Mouse (Mus musculus) neural tube, embryonic 15.5 days (tissue): ENCODE results near the gene Tut7. TPM values are rescaled to one million over a fixed set of nuclear protein-coding genes. Genes with fewer than 3 reads are reported as not detected.

Source experiments
- ATAC-seq: fragments of 200-750 bp; cut with Nextera tagmentation; 2 replicates; pipeline ENCODE4 v1.8.0; 2017; ENCODE audit warnings: mild to moderate bottlenecking, moderate TSS enrichment, moderate library complexity; ENCODE audit not compliant: low FRiP score
- H3K27ac ChIP-seq: fragments of 300-500 bp; sonication (generic); replicated peaks from 2 replicates; pipeline ENCODE4 v1.5.1; 2015; ENCODE audit warnings: mild to moderate bottlenecking, inconsistent platforms
- H3K27me3 ChIP-seq: fragments of 300-500 bp; sonication (generic); replicated peaks from 2 replicates; pipeline ENCODE4 v1.6.1; 2015; ENCODE audit warnings: inconsistent platforms
- H3K36me3 ChIP-seq: fragments of 300-500 bp; sonication (generic); 2 replicates; pipeline ENCODE4 v1.6.1; 2015; ENCODE audit warnings: inconsistent platforms
- H3K4me1 ChIP-seq: fragments of 300-500 bp; sonication (generic); 2 replicates; pipeline ENCODE4 v1.6.1; 2015; ENCODE audit warnings: inconsistent platforms
- H3K4me2 ChIP-seq: fragments of 300-500 bp; sonication (generic); 2 replicates; pipeline ENCODE4 v1.6.1; 2015; ENCODE audit warnings: inconsistent platforms, mild to moderate bottlenecking, moderate library complexity
- H3K4me3 ChIP-seq: fragments of 300-500 bp; sonication (generic); replicated peaks from 2 replicates; pipeline ENCODE4 v1.5.1; 2015; ENCODE audit warnings: mild to moderate bottlenecking, inconsistent platforms
- H3K9ac ChIP-seq: fragments of 300-500 bp; sonication (generic); replicated peaks from 2 replicates; pipeline ENCODE4 v1.6.1; 2015; ENCODE audit warnings: mild to moderate bottlenecking, inconsistent platforms
- H3K9me3 ChIP-seq: fragments of 300-500 bp; sonication (generic); replicated peaks from 2 replicates; pipeline ENCODE4 v1.6.1; 2016; ENCODE audit warnings: inconsistent platforms
- WGBS: fragments of 180-500 bp; shearing (Covaris S2); methylation state at CpG from one replicate; pipeline ENCODE4 v1.1.7; 2015; ENCODE audit warnings: mixed read lengths; 5-methylcytosine and 5-hydroxymethylcytosine counted together
- polyA plus RNA-seq: library from polyadenylated mRNA; unstranded; fragments of >200 nt; fragmentation: Nextera tagmentation; extraction: Ambion mirVana; gene quantifications from 2 replicates; pipeline ENCODE4 v1.2.1, GENCODE M21; 2015

Tut7 gene
- polyA plus RNA-seq, result 41.7 and 46.3 TPM in 2 replicates

DNA sequence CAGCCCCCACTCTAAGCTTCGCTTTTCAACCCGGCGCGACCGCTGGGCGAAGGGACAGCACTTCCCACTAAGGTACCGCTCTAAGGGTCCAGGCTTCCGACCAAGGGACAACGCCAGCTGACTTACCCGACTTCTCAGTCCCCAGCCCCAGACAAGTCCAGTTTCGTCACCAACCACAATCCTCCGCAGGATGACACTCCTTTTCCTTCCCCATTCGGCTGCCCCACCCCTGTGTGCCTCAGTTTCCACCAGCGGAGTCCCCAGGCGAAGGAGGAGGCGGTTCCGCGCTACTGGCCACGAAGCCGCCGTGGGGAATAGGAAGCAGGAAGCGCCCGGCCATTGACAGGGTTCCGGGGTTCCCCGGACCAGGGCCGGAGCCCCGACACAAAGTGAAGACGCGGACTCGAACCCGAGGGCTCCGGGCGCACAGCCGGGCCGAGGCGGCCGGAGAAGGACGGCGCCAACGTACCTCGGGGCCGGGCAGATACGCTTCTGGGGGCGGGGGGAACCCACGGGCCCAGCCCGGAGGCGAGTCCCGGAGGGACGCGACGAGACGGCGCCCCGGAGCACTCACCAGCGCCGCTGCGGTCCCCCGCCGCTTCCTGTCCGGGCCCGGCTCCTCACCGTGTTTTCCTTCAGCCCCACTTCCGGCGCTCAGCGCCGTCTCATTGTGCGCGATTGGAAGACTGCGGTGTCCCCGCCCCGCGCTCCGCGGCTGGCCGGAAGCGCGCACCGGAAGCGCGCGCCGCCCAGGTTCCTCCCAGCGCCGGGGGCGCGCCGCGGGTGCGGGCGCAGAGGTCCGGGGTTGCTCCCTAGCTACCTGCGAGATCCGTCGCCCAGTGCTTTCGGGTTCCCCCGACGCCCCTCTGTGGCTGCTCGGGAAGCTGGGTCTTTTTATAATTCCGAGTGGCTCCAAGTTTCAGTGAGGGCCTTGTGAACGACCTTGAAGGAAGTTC is at the start of gene Tut7:
Gene Tut7, minus strand, starts transcription at position 641 of the 956 bp plus-strand sequence.
- peaks cover 39% of the 10 kb centered on the region for H3K4me1 ChIP-seq
- H3K4me2 ChIP-seq, result peak within 1 kb of the TSS; percentile 80
- 0 out of 2 replicates have a peak, but pooled peaks cover 2% of the 10 kb centered on the region for H3K36me3 ChIP-seq
- no peaks in the 10 kb centered on the region for H3K9me3 ChIP-seq
- WGBS, result under 1% methylated on average over 99 of the region's 100 CpGs
- peak within 1 kb of the TSS; percentile 95 for H3K9ac ChIP-seq
- no peaks in the 10 kb centered on the region for H3K27me3 ChIP-seq
- H3K27ac ChIP-seq, result peak within 1 kb of the TSS; percentile 92
- peak within 1 kb of the TSS; percentile 98 for H3K4me3 ChIP-seq
- peak; percentile 96 for ATAC-seq

DNA sequence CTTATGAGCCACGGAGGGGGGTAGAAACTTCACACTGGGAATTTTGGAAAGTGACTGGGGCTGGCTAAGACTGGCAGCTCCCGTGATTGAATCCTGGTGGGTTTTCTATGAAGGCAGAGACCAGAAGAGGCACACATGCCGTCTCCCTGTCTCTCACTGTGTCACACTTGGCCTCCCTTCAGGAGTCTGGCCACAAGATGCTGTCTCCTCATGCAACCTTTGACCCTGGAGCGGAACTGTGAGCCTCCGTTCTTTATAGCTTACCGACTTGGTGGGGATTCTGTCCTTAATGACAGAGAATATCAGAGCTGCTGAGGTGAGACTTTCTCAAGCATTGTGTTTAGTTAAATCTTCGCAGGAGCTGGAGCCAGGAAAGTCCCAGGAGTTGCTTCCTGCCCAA is 49.5 kb upstream of the Tut7 start:
- Histone ChIP-seq H3K4me2 (no peak overlapping the region), H3K4me1 (no peaks in the 10 kb centered on the region), H3K4me3 (no peak overlapping the region), H3K36me3 (no peaks in the 10 kb centered on the region), H3K9me3 (no peaks in the 10 kb centered on the region), H3K9ac (no peak overlapping the region), H3K27ac (no peak overlapping the region), H3K27me3 (no peaks in the 10 kb centered on the region)
- ATAC-seq, result no peak
- 77% methylated on average over 7 of the region's 7 CpGs for WGBS

DNA sequence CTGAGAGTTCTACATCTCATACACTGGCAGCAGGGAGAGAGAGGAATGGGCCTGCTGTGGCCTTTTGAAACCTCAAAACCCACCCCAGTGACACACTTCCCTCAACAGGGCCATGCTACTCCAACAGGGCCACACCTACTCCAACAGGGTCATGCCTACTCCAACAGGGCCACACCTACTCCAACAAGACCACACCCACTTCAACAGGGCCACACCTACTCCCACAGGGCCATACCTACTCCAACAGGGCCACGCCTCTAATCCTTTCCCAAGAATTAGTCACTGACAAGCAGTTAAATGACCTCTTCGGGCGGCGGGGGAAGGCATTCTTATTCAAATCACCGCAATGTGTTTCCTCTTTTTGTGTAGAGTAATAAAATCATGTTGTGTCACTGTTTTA is 47.1 kb upstream of the Tut7 start:
- H3K27ac ChIP-seq, result no peak overlapping the region
- no peaks in the 10 kb centered on the region for H3K36me3 ChIP-seq
- H3K4me1 ChIP-seq, result no peaks in the 10 kb centered on the region
- no peak overlapping the region for H3K9ac ChIP-seq
- H3K27me3 ChIP-seq, result no peaks in the 10 kb centered on the region
- 50% methylated on average over 5 of the region's 5 CpGs for WGBS
- H3K9me3 ChIP-seq, result no peaks in the 10 kb centered on the region
- no peak overlapping the region for H3K4me2 ChIP-seq
- no peak overlapping the region for H3K4me3 ChIP-seq
- no peak for ATAC-seq

DNA sequence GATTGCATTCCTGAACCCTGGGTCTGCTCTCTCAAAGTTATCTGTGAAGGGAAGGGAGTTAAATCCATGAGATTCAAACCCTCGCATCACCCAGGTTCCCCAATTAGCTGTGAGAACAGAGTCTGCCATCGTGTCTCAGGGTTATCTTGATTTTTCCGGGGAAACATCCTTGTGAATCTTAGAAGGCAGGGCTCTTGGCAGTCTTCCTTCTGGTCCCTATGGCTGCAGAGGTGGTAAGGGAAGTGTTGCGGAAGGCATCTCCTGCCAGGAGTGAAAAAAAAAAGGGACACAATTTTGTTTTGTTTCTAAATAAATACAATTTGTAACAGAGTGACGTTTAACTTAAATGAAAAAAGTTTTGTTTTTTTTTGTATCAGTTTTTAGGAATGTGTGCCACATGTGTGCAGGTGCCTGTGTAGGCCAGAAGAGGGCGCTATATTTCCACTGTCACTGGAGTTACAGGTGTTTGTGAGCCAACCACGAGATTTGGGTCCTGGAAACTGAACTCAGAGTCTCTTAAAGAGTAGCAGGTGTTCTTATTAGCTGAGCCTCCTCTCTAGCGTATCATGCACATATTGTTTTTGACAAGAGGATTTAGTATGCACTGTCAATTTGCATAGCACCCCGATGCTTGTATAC is 45.2 kb upstream of the Tut7 start:
- 82% methylated on average over 9 of the region's 9 CpGs for WGBS
- Histone ChIP-seq H3K4me3 (no peak overlapping the region), H3K27ac (no peak overlapping the region), H3K4me1 (no peaks in the 10 kb centered on the region), H3K36me3 (no peaks in the 10 kb centered on the region), H3K9me3 (no peaks in the 10 kb centered on the region), H3K27me3 (no peaks in the 10 kb centered on the region), H3K4me2 (no peak overlapping the region), H3K9ac (no peak overlapping the region)
- ATAC-seq, result no peak

DNA sequence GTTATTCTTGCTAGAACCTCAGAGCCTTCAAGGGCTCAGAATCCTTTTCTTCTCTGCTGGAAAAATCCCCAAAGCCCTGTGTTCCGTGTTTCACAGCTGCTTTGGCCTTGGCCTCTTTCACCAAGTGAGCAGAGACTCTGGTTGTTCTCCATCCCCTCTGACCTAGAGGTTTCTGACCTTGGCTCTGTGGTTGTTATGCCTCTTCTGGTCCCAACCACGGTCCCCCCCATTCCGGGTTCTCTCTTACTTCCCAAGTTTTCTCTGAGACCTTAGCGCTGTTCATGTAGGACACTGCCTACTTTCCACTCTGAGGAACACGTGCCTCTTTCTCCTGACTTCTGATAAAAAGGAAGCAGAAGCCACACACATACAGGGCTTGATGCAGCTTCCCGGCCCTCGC is 44.2 kb upstream of the Tut7 start:
- no peak overlapping the region for H3K27ac ChIP-seq
- H3K27me3 ChIP-seq, result no peaks in the 10 kb centered on the region
- WGBS, result 86% methylated on average over 7 of the region's 7 CpGs
- no peak overlapping the region for H3K4me3 ChIP-seq
- no peak overlapping the region for H3K4me2 ChIP-seq
- no peaks in the 10 kb centered on the region for H3K36me3 ChIP-seq
- ATAC-seq, result no peak
- no peak overlapping the region for H3K9ac ChIP-seq
- H3K4me1 ChIP-seq, result no peaks in the 10 kb centered on the region
- H3K9me3 ChIP-seq, result no peaks in the 10 kb centered on the region

DNA sequence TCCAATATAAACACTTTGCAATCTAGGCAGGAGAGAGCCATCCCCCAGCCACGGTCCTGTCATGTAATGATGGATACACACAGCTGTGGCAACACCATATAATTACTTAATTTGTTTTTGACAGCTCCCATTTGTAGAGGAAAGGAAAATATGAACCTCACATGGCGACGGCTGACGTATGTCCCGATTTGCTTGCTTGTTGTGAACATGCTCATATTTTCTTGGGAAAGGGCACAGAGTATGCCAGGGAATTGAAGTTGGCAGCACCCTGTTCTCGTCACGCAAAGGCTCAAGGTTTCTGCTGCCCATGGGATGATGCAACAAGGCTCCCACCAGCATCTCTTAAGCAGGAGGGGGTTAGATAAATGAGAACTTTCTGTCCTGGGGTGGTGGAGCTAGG is 36.6 kb upstream of the Tut7 start:
- H3K9ac ChIP-seq, result no peak overlapping the region
- no peak for ATAC-seq
- 0 out of 2 replicates have a peak, but pooled peaks cover 5% of the 10 kb centered on the region for H3K27me3 ChIP-seq
- H3K4me1 ChIP-seq, result no peaks in the 10 kb centered on the region
- H3K4me2 ChIP-seq, result no peak overlapping the region
- H3K36me3 ChIP-seq, result no peaks in the 10 kb centered on the region
- no peak overlapping the region for H3K4me3 ChIP-seq
- 68% methylated on average over 7 of the region's 7 CpGs for WGBS
- no peak overlapping the region for H3K27ac ChIP-seq
- no peaks in the 10 kb centered on the region for H3K9me3 ChIP-seq

DNA sequence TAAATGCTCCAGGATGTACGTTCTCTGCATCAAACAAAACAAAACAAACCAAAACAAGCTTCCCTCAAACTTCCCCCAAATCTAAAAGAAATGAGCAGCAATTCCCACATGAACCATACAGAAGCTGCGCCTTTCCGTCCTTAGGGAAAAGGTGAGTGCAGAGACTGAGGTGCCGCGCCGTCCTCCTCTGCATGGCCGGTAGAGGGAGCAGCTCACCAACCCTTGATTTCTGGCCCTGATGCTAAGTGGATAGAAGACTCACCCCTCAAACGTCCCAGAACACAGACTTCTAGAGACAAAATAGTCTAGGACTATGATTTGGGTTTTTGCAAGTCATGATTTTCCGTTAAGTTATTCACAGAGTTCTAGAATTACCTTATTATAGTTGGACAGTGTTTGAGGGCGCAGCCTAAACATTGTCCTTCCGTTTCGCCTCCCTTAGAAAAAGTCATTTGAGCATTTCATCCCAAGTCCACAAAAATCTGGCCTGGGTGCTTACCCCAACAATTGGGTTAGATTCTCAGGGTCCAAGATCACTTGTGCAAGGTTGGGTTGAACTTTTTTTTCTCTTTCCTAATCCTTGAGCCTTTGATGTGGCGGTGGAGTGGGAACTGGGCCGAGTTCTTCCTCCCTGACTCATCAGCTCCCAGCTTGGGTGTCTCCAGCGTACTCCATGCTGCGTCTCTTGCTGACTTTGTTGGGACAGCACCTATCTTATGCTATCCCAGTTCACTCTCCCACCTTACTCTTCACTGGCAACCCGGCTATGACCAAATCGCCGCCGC is 33.5 kb upstream of the Tut7 start:
- Histone ChIP-seq H3K27ac (no peak overlapping the region), H3K36me3 (no peaks in the 10 kb centered on the region), H3K4me2 (no peak overlapping the region), H3K9me3 (no peaks in the 10 kb centered on the region), H3K27me3 (0 out of 2 replicates have a peak, but pooled peaks cover 5% of the 10 kb centered on the region), H3K9ac (no peak overlapping the region), H3K4me3 (no peak overlapping the region), H3K4me1 (no peaks in the 10 kb centered on the region)
- ATAC-seq, result no peak
- WGBS, result 56% methylated on average over 20 of the region's 20 CpGs

DNA sequence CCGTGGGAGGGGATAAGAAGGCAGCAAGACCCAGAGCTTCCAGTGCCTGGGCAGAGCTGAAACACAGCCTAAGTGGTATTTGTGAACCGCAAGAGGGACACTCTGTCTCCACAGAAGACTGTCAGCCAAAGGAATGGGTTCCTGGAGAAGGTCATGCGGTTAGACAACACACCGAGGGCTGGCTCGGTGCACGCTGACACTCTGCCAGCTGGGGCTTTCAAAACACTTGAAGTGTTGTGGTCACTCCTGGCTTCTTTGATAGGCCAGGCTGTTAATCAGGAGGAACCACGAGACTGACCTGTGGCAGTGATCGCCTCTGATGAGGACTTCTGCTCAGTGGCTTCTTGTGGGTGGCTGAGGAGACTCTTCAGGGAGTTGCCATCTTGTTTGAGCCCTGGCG is 30.5 kb upstream of the Tut7 start:
- no peak overlapping the region for H3K27ac ChIP-seq
- H3K4me2 ChIP-seq, result no peak overlapping the region

DNA sequence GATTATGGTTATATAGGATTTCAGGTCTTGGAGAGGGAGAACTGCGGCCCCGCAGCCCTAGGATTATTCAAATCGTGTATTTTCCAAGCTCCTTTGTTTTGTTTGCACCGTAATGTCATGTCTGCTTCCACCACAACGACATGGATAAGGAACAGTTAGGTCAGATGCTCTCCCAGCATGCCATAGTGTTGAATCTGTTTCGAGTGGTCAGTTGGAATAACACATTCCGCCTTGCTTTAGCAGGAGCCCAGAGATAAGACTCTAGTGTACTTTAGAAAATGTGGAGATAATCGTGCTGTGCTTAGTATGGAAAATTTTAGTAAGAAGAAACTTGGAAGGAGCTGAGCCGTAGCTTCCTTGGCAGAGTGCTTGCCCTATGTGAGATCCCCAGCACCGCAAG is 27.4 kb upstream of the Tut7 start:
- 84% methylated on average over 10 of the region's 10 CpGs for WGBS
- ATAC-seq, result no peak
- no peak overlapping the region for H3K9ac ChIP-seq
- no peak overlapping the region for H3K27ac ChIP-seq
- H3K4me2 ChIP-seq, result no peak overlapping the region
- no peak overlapping the region for H3K4me3 ChIP-seq
- no peaks in the 10 kb centered on the region for H3K4me1 ChIP-seq
- no peaks in the 10 kb centered on the region for H3K9me3 ChIP-seq
- H3K36me3 ChIP-seq, result no peaks in the 10 kb centered on the region
- H3K27me3 ChIP-seq, result 0 out of 2 replicates have a peak, but pooled peaks cover 3% of the 10 kb centered on the region

More for the DNA sequence above, 30.5 kb upstream of the Tut7 start:
- Histone ChIP-seq H3K4me3 (no peak overlapping the region), H3K4me1 (no peaks in the 10 kb centered on the region), H3K27me3 (0 out of 2 replicates have a peak, but pooled peaks cover 5% of the 10 kb centered on the region), H3K9ac (no peak overlapping the region), H3K36me3 (no peaks in the 10 kb centered on the region), H3K9me3 (no peaks in the 10 kb centered on the region)
- ATAC-seq, result no peak
- 81% methylated on average over 9 of the region's 9 CpGs for WGBS

DNA sequence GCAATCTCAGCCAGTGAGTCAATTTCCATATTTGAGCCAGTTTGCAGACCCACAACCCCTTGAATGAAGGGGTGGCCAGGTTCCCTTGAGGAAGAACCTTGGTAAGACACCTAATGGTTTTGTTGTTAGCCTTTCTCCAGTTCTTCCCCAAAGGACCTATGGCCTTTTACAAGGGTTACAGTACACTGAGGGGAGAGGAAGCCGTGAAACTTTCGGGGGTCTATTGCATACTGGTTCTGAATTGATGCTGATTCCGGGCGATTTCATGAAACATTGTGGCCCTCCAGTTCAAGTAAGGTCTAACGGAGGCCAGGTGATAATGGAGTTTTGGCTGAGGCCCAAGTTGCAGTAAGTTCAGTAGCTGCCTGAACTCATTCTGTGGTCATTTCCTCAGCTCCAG is 21.7 kb upstream of the Tut7 start:
- Histone ChIP-seq H3K27ac (no peak overlapping the region), H3K36me3 (no peaks in the 10 kb centered on the region), H3K4me2 (no peak overlapping the region), H3K4me1 (no peaks in the 10 kb centered on the region), H3K9me3 (no peaks in the 10 kb centered on the region), H3K4me3 (no peak overlapping the region), H3K27me3 (no peaks in the 10 kb centered on the region), H3K9ac (no peak overlapping the region)
- 97% methylated on average over 5 of the region's 5 CpGs for WGBS
- no peak for ATAC-seq

DNA sequence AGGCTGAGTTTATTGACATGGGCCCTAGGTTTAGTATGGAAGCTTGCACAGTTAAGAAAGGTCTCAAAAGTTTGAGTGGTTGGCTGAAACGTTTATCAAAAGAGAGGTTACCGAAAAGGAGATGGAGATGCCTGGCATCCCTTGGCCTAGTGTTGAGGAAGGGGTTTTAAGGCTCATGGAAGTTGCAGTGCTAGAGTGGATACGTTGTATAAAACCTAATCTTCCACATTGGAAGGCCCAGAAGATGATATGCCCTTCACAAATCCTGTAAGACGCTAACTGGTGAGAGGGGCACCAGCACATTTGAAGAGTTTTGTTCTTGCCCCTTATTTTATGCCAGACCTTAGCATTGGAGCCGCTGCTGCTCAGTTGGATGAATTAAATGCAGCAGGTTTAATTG is 21.0 kb upstream of the Tut7 start:
- Histone ChIP-seq H3K9me3 (no peaks in the 10 kb centered on the region), H3K27ac (no peak overlapping the region), H3K4me2 (no peak overlapping the region), H3K9ac (no peak overlapping the region), H3K4me3 (no peak overlapping the region), H3K36me3 (no peaks in the 10 kb centered on the region), H3K27me3 (no peaks in the 10 kb centered on the region), H3K4me1 (no peaks in the 10 kb centered on the region)
- 80% methylated on average over 5 of the region's 5 CpGs for WGBS
- no peak for ATAC-seq
